27 mouse cellular contexts compared by ENCODE assay signal in the genomic region with DNA sequence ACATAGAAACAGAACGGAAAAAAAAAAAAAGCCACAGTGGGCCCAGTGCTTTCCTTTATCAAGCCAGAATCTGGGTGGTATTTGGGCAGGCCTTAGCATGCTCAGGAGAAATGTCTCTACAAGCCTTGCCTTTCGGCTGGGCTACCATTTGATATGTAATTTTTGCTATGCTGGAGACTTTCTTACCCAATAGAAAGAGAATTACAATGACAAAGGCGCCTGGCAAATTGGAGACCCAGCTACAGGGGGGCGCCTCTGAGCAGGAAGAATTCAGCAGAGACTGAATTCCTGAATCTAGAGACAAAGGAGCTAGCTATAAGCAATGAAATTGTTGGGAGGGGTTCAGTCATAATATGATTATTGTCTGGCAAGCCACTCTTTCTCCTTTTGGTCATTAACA.
A peak's percentile ranks its signal among the peaks of the same experiment; 100 is the strongest.
DNase-seq lines count a peak whose midpoint lies in the region; ATAC-seq lines count a peak whose summit lies in the region.
"Had no signal": no experiment of that assay in that cellular context is flagged by ENCODE, and none has a peak within 500 bp of the region (broad histone marks: within the 10 kb centered on the region; RNA-seq: fewer than 3 reads in every experiment).

No protein-coding gene starts in this region.

- H3K27me3 ChIP-seq in midbrain, embryonic 12.5 days, result no peaks in the 10 kb centered on the region
- no peaks in the 10 kb centered on the region for H3K27me3 ChIP-seq in midbrain, embryonic 15.5 days (replicated peaks)
- H3K27me3 ChIP-seq: intestine, embryonic 15.5 days; limb, embryonic 12.5 days; midbrain, embryonic 13.5 days; neural tube, embryonic 12.5 days had no signal

- 20% methylated on average over 4 of the region's 4 CpGs for WGBS in midbrain, embryonic 12.5 days
- WGBS in midbrain, embryonic 15.5 days, result 18% methylated on average over 4 of the region's 4 CpGs

- H3K4me2 ChIP-seq in midbrain, embryonic 12.5 days (replicated peaks), result no peak overlapping the region
- no peak overlapping the region for H3K4me2 ChIP-seq in midbrain, embryonic 15.5 days
- H3K4me2 ChIP-seq: intestine, embryonic 15.5 days; limb, embryonic 12.5 days; liver, embryonic 11.5 days; midbrain, embryonic 13.5 days; neural tube, embryonic 12.5 days had no signal

- ATAC-seq in midbrain, embryonic 12.5 days (ENCODE audit: low FRiP score, low read depth), result 0 out of 2 replicates have a peak, but pooled peaks have one; percentile 27
- ATAC-seq in midbrain, embryonic 15.5 days (replicated peaks), result no peak
- ATAC-seq: activated CD4-positive, CD25-positive, alpha-beta regulatory T cell, adult 4 months; hindbrain, embryonic 16.5 days; intestine, embryonic 15.5 days; midbrain, embryonic 13.5 days had no signal

- H3K9me3 ChIP-seq in midbrain, embryonic 12.5 days, result no peaks in the 10 kb centered on the region
- no peaks in the 10 kb centered on the region for H3K9me3 ChIP-seq in midbrain, embryonic 15.5 days
- H3K9me3 ChIP-seq: forebrain, embryonic 10.5 days; heart, embryonic 10.5 days; intestine, embryonic 15.5 days; limb, embryonic 12.5 days; midbrain, embryonic 13.5 days; neural tube, embryonic 12.5 days had no signal

- peak; percentile 15 for DNase-seq in Muller cell, postnatal 12 days (ENCODE audit: inconsistent ontology term)
- DNase-seq in ZHBTc4 (ENCODE audit: low read depth, low spot score) (peak; percentile 87), adipocyte (ENCODE audit: low spot score) (no peak)
- peak; percentile 35 for DNase-seq in thymus, postnatal 4 days
- no peak for DNase-seq in layer of hippocampus, adult 8-10 months (ENCODE audit: low spot score in 2 of 2)
- DNase-seq: adrenal gland, postnatal 10 days; cerebellum, adult 8-10 months; cerebellum, postnatal 36 days; gastrocnemius, adult 2 months; heart, postnatal 4 days; kidney, adult 9 months; kidney, postnatal 14 days; layer of hippocampus, postnatal 36 days; lung, adult 18-20 months; lung, postnatal 10 days had no signal

- no peaks in the 10 kb centered on the region for H3K36me3 ChIP-seq in midbrain, embryonic 12.5 days
- no peaks in the 10 kb centered on the region for H3K36me3 ChIP-seq in midbrain, embryonic 15.5 days (replicated peaks)
- H3K36me3 ChIP-seq: forebrain, embryonic 10.5 days; heart, embryonic 10.5 days; intestine, embryonic 15.5 days; limb, embryonic 12.5 days; midbrain, embryonic 13.5 days; neural tube, embryonic 12.5 days had no signal

- no peak overlapping the region for H3K4me3 ChIP-seq in midbrain, embryonic 12.5 days
- H3K4me3 ChIP-seq in midbrain, embryonic 15.5 days, result no peak overlapping the region
- H3K4me3 ChIP-seq: forebrain, embryonic 10.5 days; gastrocnemius, adult 2 months; heart, embryonic 10.5 days; intestine, embryonic 15.5 days; layer of hippocampus, adult 2 months; limb, embryonic 12.5 days; midbrain, embryonic 13.5 days; neural tube, embryonic 12.5 days had no signal

- no peaks in the 10 kb centered on the region for H3K4me1 ChIP-seq in midbrain, embryonic 12.5 days
- no peaks in the 10 kb centered on the region for H3K4me1 ChIP-seq in midbrain, embryonic 15.5 days
- H3K4me1 ChIP-seq: heart, embryonic 10.5 days; intestine, embryonic 15.5 days; limb, embryonic 12.5 days; midbrain, embryonic 13.5 days; neural tube, embryonic 12.5 days had no signal

- no peak overlapping the region for H3K9ac ChIP-seq in midbrain, embryonic 12.5 days (replicated peaks)
- no peak overlapping the region for H3K9ac ChIP-seq in midbrain, embryonic 15.5 days
- H3K9ac ChIP-seq: intestine, embryonic 15.5 days; limb, embryonic 12.5 days; midbrain, embryonic 13.5 days; neural tube, embryonic 12.5 days had no signal

- no peak overlapping the region for H3K27ac ChIP-seq in midbrain, embryonic 12.5 days (replicated peaks)
- H3K27ac ChIP-seq in midbrain, embryonic 15.5 days, result no peak overlapping the region
- H3K27ac ChIP-seq: forebrain, embryonic 10.5 days; gastrocnemius, adult 2 months; heart, embryonic 10.5 days; intestine, embryonic 15.5 days; layer of hippocampus, adult 2 months; limb, embryonic 12.5 days; midbrain, embryonic 13.5 days; neural tube, embryonic 12.5 days had no signal

Comparison
In these comparisons a context has a peak if more than half of its experiments do, and no peak if none do; other contexts are left out.
1. DNase-seq: peak in Muller cell, postnatal 12 days (single experiment), ZHBTc4 (single experiment) and thymus, postnatal 4 days (single experiment); none in adipocyte (single experiment) and layer of hippocampus, adult 8-10 months (0 of 2).